Mouse (Mus musculus) urinary bladder, postnatal 25 days (tissue): ENCODE measurements around the gene Rap1gds1.

Source experiments
- DNase-seq: peaks from one replicate; pipeline ENCODE4 v3.0.0; 2022; ENCODE audit warnings: low spot score

Gene Rap1gds1

GRCm38 (mm10) chr3:139048701-139049622 lies 26.0 kb downstream of the Rap1gds1 start:
- DNase-seq, result no peak

DNA sequence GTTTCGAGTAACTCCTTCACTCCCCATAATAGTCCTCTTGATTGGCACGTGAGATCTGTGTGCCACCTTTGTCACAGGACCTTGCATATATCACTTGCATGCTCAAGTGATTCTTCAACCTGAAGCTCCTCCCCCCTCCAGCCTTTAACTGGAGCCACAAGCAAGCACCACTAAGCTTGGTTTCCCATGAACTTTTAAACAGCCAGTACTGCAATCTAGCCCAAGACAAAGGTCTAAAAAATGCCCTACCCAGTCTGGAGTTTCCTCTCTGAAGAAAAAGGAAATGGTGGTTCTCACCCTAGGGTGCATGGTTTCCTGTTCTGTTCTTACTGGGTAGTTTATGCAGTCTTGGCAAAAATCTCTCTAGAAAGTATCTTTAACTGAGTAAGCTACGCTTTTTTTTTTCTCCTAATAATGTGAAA lies 32.6 kb downstream of the Rap1gds1 start:
- DNase-seq, result no peak

- no peak for DNase-seq
These were observed 33.1 kb downstream of the Rap1gds1 start for GRCm38 (mm10) chr3:139041921-139042320.

DNA sequence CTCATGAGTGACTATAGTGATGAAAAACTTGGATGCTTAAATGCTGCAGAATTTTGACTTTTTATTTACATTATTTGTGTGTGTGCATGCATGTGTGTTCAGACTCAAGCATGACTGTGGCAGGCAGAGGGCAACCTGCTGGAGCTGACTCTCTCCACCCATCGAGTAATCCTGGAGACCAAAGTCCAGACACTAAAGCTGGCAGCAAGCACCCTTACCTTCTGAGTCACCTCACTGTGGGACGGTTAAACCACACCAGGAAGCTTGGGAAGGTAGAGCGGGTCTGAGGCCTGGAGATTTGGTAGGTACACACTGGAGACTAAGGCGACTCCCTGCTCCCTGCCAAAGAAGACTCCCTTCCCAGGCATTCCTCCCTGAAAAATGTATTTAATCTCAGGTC lies 38.0 kb downstream of the Rap1gds1 start:
- DNase-seq, result no peak

DNA sequence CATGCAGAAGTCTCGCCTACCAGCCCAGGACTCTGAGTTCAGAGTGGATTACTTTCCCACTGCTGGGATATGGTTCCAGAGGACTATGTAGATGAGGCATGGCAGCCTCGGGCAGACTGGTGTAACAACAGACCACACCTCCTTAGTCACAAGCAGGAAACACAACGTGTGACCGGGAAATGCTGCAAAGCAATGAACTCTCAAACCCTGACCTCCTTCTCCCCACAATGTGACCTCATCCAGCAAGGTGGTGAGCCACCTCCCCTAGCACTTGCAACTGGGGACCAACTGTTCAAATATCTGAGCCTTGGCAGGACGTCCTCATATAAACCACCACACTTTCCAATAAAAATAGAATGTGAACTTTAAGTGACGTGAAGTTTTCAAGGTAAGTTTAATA lies 41.8 kb downstream of the Rap1gds1 start:
- DNase-seq, result no peak

DNA sequence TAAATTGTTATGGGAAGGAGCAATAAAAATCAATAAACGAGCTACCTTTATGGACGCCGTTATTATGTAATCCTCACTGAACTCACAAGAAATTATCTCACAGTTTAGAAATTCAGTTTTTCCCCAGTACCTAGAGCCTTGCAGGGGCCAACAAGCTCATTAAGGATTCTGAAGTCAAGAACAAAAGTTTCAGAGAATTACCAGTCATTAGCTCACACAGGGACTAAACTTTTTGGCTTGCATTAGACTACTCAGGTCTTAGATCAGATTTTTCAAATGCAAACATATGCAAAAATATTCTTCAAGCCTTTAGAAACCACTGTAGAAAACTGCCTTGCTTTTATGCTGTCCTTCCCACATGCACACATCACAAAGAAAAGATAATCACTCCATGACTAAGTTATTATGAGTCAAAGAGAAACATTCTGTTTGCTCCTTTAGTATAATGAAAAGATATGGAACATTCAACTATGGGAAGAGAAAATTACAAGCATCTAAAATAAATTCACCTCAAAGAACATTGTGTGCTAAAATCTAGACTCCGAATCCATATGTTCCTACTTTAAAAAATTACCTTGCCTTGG lies 44.3 kb downstream of the Rap1gds1 start:
- no peak for DNase-seq

GRCm38 (mm10) chr3:139025077-139025476 lies 49.9 kb downstream of the Rap1gds1 start:
- no peak for DNase-seq

DNA sequence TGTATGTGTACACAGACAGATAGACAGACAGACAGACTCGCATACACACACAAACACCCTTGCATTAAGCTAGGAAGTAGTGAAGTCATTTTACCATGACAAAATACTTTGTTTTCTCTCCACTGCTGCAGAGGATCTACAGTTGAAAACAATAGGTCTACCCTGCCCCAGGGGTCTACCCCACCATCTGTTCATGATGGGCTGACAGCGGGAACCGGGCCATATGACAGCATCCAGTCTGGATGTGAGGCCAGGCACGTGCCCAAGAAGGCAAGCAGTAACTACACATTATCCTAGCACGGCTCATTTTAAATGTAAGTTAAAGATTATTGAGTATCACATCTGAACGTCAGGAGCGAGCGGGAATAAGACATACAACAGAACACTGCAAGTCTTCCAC lies 51.4 kb downstream of the Rap1gds1 start:
- no peak for DNase-seq

- no peak for DNase-seq
These were observed 62.6 kb downstream of the Rap1gds1 start for GRCm38 (mm10) chr3:139012352-139012751.

DNA sequence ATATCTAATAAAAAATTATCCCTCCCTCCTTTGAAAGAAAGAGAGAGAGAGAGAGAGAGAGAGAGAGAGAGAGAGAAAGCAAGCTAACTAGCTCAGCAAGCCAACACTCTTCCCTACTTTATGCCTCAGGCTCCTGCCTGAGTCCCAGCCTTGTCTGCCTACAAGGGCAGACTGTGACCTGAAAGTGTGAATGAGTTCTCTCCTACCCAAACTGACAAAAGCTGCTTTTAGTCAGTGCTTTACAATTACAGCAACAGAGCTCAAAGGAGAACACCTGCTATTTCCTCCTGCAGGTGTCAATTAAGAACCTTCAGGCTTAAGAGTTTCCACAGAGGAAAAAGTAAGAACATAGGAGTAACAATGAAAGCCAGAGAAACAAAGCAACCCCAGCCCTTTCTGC lies 69.3 kb downstream of the Rap1gds1 start:
- no peak for DNase-seq

- DNase-seq, result no peak
These were observed 72.2 kb downstream of the Rap1gds1 start for GRCm38 (mm10) chr3:139002774-139003173.

- no peak for DNase-seq
These were observed 74.7 kb downstream of the Rap1gds1 start for GRCm38 (mm10) chr3:139000071-139000867.

GRCm38 (mm10) chr3:138993473-138993872 lies 81.5 kb downstream of the Rap1gds1 start:
- no peak for DNase-seq

DNA sequence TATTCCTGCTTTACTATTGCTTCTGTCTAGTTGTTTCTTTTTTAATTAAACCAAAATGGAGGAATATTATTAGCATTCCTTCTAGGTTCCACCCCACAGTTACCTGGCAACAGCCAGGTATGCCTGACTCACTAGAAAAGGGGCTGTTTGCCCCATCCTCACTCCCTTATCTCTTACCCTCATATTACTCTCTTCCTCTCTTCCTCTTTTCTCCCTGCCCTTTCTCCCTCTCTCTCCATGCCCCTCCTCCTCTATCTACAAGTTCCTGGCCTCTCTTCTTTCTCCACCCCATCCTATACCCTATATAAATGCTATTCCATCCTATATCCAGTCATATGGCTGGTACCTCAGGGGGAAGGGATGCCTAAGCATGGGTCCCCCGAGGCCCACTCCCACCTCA lies 83.6 kb downstream of the Rap1gds1 start:
- DNase-seq, result no peak

DNA sequence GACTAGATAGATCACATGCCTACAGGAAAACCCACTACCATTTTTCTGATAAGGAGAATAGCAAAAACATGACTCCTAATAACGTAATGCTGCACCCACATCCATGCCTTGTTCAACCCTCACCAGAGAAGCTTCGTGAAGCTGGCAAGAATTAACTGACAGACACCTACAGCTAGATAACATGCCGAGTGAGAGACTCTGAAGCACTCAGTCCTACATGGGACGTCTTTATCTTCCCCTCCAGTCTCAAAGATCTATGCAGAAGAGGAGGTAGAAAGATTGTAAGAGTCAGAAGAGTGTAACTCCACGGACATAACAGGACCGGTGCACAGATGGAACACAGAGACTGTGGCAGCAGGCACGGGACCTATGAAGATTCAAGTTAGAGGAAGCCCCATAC lies 85.9 kb downstream of the Rap1gds1 start:
- no peak for DNase-seq

- no peak for DNase-seq
These were observed 87.0 kb downstream of the Rap1gds1 start for GRCm38 (mm10) chr3:138988004-138988403.

DNA sequence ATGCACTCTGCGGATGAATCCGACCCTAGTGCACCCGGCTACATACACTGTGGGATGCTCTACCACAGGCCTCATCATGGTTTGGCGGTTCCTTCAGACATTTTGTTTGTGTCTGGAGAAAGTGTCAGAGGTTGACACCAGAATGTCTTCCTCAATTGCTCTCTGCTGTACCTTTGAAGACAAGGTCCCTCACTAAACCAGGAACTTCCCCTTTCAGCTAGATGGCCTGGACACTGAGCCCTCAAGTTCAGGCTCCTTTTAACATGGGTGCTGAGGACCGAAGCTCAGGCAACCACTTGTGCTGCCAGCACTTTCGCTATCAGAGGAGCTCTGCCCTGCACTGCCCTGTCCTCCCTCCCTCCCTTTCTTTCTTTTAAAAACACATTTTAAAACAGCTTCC lies 92.8 kb downstream of the Rap1gds1 start:
- no peak for DNase-seq

DNA sequence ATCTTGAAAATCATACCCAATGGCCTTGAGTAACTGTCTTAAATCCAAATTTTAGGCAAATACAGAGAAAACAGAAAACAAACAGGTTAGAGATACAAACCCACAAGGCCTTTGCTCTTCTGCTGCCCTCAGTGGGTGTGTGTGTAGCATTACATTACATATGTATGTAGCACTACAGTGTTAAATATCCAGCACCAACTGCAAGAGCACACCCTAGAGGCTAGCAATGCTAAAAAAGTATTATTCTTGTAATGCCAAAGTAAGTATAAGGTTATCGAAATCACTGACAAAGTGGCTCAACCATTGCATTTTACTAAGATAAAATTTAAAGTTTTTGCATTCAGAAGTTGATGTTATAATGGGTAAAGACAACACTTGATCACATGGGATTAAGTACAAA lies 97.6 kb downstream of the Rap1gds1 start:
- no peak for DNase-seq

DNA sequence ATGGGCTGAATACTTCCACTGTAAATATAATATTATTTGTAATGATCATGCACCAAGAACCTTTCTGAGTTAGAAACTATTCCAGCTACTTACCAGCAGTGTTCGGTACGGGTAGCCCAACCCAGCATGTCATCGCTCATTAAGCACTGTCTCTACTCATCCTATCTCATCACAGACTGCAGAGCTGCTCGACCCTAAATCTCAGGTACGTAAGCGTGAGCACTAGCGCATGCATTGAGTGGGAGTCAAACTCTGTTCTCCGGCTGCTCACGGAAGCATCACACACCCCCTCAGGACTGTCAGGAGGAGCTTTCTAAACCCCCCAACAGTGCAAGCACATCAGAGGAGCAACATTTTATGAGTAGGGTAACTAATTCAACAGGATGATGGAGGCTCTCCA lies 107.4 kb downstream of the Rap1gds1 start:
- no peak for DNase-seq

DNA sequence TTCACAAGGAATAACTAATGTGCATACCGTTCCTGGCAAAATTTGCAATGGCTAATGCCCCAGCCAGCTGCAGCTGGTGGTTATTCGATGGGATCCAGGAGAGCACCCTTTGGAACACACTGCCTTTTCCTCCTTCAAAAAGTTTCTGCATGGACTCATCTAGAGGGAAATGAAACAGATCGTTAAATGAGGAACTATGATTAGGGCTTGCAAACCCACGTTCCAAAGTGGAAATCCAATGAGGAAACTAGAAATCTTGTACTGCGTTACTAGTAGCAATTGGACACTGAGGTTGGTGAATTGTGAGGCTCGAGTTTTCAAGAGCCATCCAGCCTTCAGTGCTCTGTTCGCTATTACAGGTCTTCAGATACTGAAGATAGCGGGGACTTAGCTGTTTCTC lies 116.5 kb downstream of the Rap1gds1 start:
- DNase-seq, result no peak

DNA sequence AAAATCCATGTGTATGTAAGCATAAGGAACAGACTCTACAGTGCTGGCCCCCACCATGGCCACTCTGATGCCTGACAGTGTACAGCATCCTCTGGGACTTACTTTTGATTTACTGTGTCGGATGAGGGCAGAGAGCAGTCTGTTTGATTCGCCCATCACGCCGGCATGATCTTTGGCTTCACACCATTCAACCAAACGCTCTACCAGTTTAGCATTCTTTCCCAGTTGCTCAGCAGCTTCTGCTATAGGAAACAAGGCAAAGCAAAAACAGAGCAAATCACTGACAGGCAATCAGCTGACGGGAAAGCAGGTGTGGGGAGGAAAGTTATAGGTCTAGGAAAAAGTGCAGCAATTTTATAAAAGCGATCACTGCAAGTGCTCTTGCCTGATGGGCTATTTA lies 119.8 kb downstream of the Rap1gds1 start:
- DNase-seq, result no peak

GRCm38 (mm10) chr3:138949081-138949480 lies 125.9 kb downstream of the Rap1gds1 start:
- no peak for DNase-seq

- no peak for DNase-seq
These were observed 129.5 kb downstream of the Rap1gds1 start for GRCm38 (mm10) chr3:138945516-138945915.
